Mouse (Mus musculus): Measurements from ENCODE around the gene Zfp616.
A peak's percentile ranks its signal among the peaks of the same experiment; 100 is the strongest.

Zfp616 gene

DNA sequence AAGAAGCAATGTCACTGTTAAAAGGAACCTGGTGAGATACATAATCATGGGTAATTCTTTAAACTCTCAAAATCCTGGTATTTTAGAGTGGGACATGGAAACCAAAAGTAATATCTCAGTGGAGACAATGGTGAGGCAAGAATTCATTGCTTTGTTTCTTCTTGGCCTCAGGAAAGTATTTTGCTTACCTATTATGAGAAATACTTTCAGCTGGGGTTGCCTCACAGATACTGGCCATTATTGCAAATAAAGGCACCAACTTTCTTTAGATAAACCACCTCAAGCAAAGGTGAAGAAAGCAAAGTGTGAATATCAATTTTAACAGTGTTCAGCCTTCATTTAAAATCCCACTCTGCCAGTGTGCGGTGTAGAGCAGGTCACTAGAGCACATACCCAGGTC is at the start of gene Zfp616:
TSS of gene Zfp616 (plus strand) at position 301 of the 400 bp plus-strand sequence.
- DNase-seq (ENCODE audit: low read depth, low spot score): no peak

DNA sequence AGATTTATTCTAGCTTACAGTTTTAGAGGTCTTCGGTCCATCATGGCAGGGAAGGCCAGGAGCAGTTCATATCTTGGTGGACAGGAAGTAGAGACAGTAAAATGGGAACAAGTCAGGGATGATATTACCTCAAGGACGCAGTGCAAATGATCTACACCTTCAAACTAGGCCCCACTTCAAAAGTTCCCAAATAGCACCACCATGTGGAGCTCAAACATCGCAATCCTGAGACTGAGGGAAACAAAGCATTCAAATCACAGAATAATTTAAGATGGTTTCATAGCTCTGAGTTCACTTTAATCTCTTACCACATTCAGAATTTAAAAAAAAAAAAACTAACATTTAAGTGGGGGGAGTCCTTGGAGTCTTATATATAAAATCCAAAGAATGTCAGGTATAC is 18.4 kb upstream of the Zfp616 start:
- no peak for DNase-seq (ENCODE audit: low read depth, low spot score)

DNA sequence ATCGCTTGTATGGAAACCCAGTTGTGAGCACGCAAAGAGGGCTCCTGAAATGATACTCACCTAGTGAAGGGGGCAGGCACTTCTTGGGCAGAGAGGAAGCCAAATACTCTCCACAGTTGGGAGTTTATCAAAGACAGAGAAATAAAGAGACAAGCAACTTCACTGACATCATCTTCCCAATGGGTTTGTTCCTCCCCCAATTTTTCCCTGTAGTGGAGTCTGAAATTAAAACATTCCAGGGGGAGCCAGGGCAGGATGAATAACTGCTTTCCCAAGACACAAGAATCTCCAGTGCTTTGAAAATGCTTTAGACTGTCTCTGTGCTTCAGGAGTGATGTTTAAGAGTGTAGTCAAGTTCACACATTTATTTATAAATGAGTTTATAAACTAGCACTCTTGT is 13.3 kb upstream of the Zfp616 start, which contains the start of the genes Olfr139 and Olfr399:
TSS of gene Olfr139 (minus strand) at position 101 of the 400 bp plus-strand sequence.
TSS of gene Olfr399 (minus strand) at position 165 of the 400 bp plus-strand sequence.
- no peak for DNase-seq (ENCODE audit: low read depth, low spot score)

DNA sequence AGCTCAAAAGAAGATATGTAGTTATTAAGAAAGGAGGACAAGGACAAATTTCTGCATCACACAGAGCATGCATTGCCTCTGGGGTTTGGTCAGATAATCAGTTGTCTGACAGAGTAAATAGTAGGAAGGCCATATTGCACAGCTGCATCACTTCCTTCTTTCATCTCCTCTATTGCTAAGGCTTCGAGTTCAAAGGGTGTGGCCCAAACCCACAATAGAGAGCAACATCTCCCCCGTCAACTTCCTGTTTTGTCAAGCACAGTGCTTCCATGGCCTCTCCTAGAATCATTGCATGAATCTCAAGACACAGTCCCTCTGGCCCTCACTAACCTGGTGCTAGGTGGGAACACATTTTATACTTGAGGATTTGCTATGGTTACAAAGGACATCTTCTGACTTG is 31.0 kb downstream of the Zfp616 start:
- no peak for DNase-seq (ENCODE audit: low read depth, low spot score)

GRCm38 (mm10) chr11:74101507-74101906 is 31.8 kb downstream of the Zfp616 start:
- DNase-seq (ENCODE audit: low read depth, low spot score): no peak

- peak; percentile 10 for DNase-seq (ENCODE audit: low read depth, low spot score)
Observed at GRCm38 (mm10) chr11:74105066-74105465, 35.3 kb downstream of the Zfp616 start.

DNA sequence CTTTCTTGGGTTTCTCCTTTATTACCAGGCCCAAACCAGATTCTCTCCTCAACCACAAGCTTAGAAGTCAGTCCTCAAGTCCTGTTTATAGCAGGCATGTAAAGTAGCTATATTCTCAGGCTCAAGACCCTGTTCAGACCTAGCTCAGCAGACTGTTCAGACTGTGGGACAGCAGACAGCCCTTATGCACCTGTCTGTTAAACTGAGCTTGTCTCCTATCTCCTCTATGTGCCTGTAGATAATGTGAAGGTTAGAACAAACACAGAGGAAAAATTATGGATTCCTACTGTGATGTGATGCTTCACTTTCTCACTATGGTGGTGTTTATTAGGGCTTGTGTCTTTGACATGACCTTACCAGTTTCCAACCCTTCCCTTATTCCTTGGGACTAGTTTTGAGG is 43.7 kb downstream of the Zfp616 start, which contains the start of gene Olfr401:
TSS of gene Olfr401 (plus strand) at position 301 of the 400 bp plus-strand sequence.
- no peak for DNase-seq (ENCODE audit: low read depth, low spot score)
